Mouse (Mus musculus) kidney, postnatal 0 days (tissue): ENCODE measurements at regions not wholly inside any gene's neighbourhood (a gene's known extent, or its start where the extent isn't known, plus 50 kb on each side); places are given as distances from the start of the nearest gene placed in this dataset.

Experiments used
- ATAC-seq: fragments of 200-750 bp; cut with Nextera tagmentation; replicated peaks from 2 replicates; pipeline ENCODE4 v1.8.0; 2017; ENCODE audit warnings: low read depth, moderate number of reproducible peaks, moderate TSS enrichment, moderate library complexity; ENCODE audit not compliant: low FRiP score
- DNase-seq: peaks from one replicate; pipeline ENCODE4 v3.0.0-alpha.2; 2016; ENCODE audit warnings: low spot score
- H3K27ac ChIP-seq: fragments of 300-500 bp; sonication (generic); 2 replicates; pipeline ENCODE4 v1.5.1; 2014; ENCODE audit warnings: mild to moderate bottlenecking
- H3K27me3 ChIP-seq: fragments of 300-500 bp; sonication (generic); 2 replicates; pipeline ENCODE4 v1.6.1; 2014; ENCODE audit warnings: low read length, mixed read lengths; ENCODE audit not compliant: insufficient read depth
- H3K36me3 ChIP-seq: fragments of 300-500 bp; sonication (generic); 2 replicates; pipeline ENCODE4 v1.6.1; 2014; ENCODE audit warnings: low read length, mixed read lengths; ENCODE audit not compliant: insufficient read depth
- H3K4me1 ChIP-seq: fragments of 300-500 bp; sonication (generic); replicated peaks from 2 replicates; pipeline ENCODE4 v1.6.1; 2014; ENCODE audit warnings: antibody characterized with exemption, low read length, mixed read lengths; ENCODE audit not compliant: insufficient read depth
- H3K4me2 ChIP-seq: fragments of 300-500 bp; sonication (generic); 2 replicates; pipeline ENCODE4 v1.6.1; 2014; ENCODE audit warnings: mild to moderate bottlenecking, low read length, moderate library complexity, mixed read lengths
- H3K4me3 ChIP-seq: fragments of 300-500 bp; sonication (generic); replicated peaks from 2 replicates; pipeline ENCODE4 v1.5.1; 2014; ENCODE audit warnings: low read depth, low read length
- H3K9ac ChIP-seq: fragments of 300-500 bp; sonication (generic); 2 replicates; pipeline ENCODE4 v1.6.1; 2014; ENCODE audit warnings: low read depth, low read length
- H3K9me3 ChIP-seq: fragments of 300-500 bp; sonication (generic); replicated peaks from 2 replicates; pipeline ENCODE4 v1.6.1; 2016; ENCODE audit warnings: low read length, inconsistent platforms, mixed read lengths
- CTCF ChIP-seq: IDR thresholded peaks from 2 replicates; pipeline ENCODE4 v1.5.1; 2016; ENCODE audit warnings: antibody characterized with exemption, low read depth, mild to moderate bottlenecking, moderate library complexity
- WGBS: fragments of 180-500 bp; shearing (Covaris S2); extraction: QIAGEN DNeasy Blood & Tissue Kit; methylation state at CpG from one replicate; pipeline ENCODE4 v1.1.7; 2014; 5-methylcytosine and 5-hydroxymethylcytosine counted together

DNA sequence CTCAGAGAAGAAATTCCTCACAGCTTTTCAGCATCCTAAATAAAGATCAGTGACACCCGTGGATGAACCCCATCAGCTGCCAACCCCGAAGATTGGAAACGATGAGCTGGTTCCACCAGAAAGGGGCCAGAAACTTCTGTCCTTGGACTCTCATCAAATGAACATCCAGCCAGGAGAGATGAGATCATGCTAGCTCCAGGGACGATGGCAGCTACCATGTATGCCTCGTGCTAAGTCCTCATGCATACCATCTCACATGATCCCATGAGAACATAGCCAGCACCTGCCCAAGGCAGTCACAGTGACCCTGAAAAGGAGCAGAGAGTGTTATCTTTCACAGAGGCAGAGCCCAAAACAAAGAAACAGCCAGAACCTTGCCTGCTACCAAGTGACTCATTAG lies 88.6 kb downstream of the Irs2 start:
- TF ChIP-seq CTCF, result no peak
- no peak for DNase-seq
- Histone ChIP-seq H3K36me3 (no peaks in the 10 kb centered on the region), H3K9ac (no peak overlapping the region), H3K4me2 (no peak overlapping the region), H3K27ac (no peak overlapping the region), H3K4me3 (no peak overlapping the region), H3K27me3 (no peaks in the 10 kb centered on the region), H3K4me1 (peaks cover 13% of the 10 kb centered on the region), H3K9me3 (no peaks in the 10 kb centered on the region)
- 86% methylated on average over 5 of the region's 5 CpGs for WGBS
- no peak for ATAC-seq

DNA sequence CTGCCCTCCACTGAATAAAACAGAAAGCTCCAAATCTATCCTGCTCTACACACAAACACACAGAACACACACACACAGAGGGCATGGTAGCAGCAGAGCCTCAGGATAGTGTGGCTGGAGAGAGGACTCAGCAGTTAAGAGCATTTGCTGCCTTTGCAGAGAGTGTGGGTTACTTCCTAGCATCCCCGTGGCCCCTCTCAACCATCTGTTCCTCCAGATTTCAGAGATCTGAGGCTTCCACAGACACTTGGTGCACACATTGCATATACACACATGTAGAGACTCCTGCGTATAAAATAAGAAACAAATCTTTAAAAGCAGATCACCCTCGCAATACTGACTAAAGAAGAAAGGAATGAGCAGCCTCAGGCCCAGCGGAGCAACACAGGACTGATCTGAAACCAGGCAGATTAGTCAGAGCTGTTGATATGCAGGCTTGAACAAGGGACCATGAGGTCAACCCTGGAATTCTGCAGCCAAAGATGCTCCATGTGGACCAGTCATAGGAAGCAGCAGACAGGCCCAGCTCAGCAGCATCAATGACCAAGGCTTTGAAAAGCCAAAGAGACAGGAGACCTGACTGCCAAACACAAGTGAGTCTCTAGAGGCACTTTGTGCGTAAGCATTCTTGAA lies 89.7 kb downstream of the Irs2 start:
- H3K4me2 ChIP-seq, result no peak overlapping the region
- peaks cover 13% of the 10 kb centered on the region for H3K4me1 ChIP-seq
- 80% methylated on average over 5 of the region's 5 CpGs for WGBS
- ATAC-seq, result no peak
- no peak for DNase-seq
- no peak for TF ChIP-seq CTCF
- no peaks in the 10 kb centered on the region for H3K9me3 ChIP-seq
- H3K36me3 ChIP-seq, result no peaks in the 10 kb centered on the region
- H3K27ac ChIP-seq, result no peak overlapping the region
- H3K27me3 ChIP-seq, result no peaks in the 10 kb centered on the region
- no peak overlapping the region for H3K4me3 ChIP-seq
- no peak overlapping the region for H3K9ac ChIP-seq

DNA sequence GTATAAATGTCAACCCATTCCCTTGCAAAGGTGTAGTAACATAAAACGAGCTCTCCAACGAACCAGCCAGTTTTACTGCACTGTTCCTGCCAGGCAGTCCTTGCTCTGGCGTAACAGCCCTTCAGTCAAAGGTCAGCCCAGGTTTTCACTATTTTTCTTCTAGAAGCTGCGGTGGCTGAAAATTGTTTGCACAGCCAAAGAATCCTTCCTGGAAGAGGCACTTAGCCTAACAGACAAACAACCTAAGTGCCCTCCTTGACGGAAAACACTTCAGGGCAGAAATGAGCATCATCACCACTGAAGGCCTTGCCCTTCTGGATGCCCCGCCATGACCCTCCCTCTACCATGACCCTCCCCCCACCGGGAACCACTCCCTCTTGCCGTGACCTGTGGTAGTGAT lies 93.6 kb downstream of the Irs2 start:
- Histone ChIP-seq H3K9me3 (no peaks in the 10 kb centered on the region), H3K9ac (no peak overlapping the region), H3K27me3 (peaks cover 3% of the 10 kb centered on the region; the same call in 1 of the 2 replicates), H3K36me3 (no peaks in the 10 kb centered on the region), H3K4me2 (no peak overlapping the region), H3K4me1 (no peaks in the 10 kb centered on the region; the same call in 1 of the 2 replicates), H3K4me3 (no peak overlapping the region), H3K27ac (no peak overlapping the region)
- DNase-seq, result no peak
- 68% methylated on average over 8 of the region's 8 CpGs for WGBS
- no peak for TF ChIP-seq CTCF
- no peak for ATAC-seq

DNA sequence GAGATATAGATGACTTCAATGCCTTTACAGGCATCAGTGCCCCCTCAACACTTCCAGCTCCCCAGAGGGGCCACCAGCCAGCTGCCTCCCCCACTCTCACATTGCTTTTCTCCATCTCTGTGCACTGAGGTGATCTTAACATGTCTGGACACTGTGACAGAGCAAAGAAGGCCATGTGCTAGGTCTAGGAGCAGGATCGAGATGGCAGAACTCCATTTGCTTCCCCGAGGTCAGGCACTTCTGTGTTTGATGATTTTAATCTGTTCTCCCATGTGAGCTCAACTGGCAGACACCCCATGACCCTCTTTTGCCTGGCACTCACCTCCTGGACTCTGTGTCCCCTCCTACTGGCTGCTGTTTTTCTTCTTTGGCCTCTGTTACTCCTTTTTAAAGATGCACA lies 95.8 kb downstream of the Irs2 start:
- WGBS, result 56% methylated on average over 2 of the region's 2 CpGs
- ATAC-seq, result no peak
- H3K9ac ChIP-seq, result no peak overlapping the region

DNA sequence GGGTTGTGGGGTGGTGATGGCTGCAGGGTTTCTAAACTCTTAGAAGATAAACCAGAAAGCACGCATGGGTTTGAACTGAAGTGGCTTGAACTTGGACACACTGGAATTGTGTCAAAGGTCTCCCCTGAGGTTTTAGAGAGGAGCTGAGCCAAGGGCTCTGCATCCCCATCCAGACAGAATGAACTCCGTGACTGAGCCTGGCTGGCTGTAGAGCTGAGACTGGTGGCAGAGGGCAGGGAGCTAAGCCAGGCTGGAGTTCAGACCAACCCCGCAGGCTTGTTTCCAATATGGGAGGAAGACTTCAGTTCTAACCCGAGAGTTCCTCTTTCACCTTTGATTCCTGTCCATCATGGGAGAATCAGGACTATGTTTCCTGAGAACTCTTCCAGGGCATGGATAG lies 96.9 kb downstream of the Irs2 start:
- peaks cover 3% of the 10 kb centered on the region; the same call in 1 of the 2 replicates for H3K27me3 ChIP-seq
- TF ChIP-seq CTCF, result no peak
- WGBS, result 75% methylated on average over 4 of the region's 4 CpGs

More for the DNA sequence above, 95.8 kb downstream of the Irs2 start:
- Histone ChIP-seq H3K36me3 (no peaks in the 10 kb centered on the region), H3K27me3 (peaks cover 3% of the 10 kb centered on the region; the same call in 1 of the 2 replicates), H3K4me1 (no peaks in the 10 kb centered on the region; the same call in 1 of the 2 replicates), H3K4me3 (no peak overlapping the region), H3K27ac (no peak overlapping the region), H3K9me3 (no peaks in the 10 kb centered on the region), H3K4me2 (no peak overlapping the region)
- TF ChIP-seq CTCF, result no peak
- DNase-seq, result no peak

DNA sequence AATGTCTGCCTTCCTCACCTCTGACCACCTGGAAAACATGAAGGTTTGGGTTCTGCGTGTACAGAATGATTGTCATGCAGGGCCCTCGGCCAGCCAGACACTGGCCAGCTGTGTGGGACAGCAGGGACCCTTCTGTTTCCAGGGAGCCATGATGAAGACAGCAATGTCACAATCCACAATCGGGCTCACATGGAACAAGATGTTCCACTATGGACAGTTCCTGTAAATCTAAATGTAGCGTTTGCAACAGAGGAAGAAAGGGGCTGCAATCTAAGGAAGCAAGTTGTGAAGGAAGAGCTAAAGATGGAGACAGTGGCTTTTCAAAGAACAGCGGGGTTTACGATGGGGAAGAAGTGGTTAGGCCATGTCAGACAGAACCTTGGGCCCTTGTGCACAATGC lies 97.3 kb downstream of the Irs2 start:
- Histone ChIP-seq H3K36me3 (no peaks in the 10 kb centered on the region), H3K4me2 (no peak overlapping the region), H3K27ac (peak overlapping the region; percentile 68), H3K4me3 (no peak overlapping the region), H3K27me3 (peaks cover 3% of the 10 kb centered on the region; the same call in 1 of the 2 replicates), H3K9ac (no peak overlapping the region), H3K4me1 (no peaks in the 10 kb centered on the region; the same call in 1 of the 2 replicates), H3K9me3 (no peaks in the 10 kb centered on the region)
- DNase-seq, result peak; percentile 53
- WGBS, result 73% methylated on average over 6 of the region's 6 CpGs
- 0 out of 2 replicates have a peak, but pooled peaks have one; percentile 43 for ATAC-seq
- no peak for TF ChIP-seq CTCF

More for the DNA sequence above, 96.9 kb downstream of the Irs2 start:
- Histone ChIP-seq H3K27ac (peak overlapping the region; percentile 68), H3K4me1 (no peaks in the 10 kb centered on the region; the same call in 1 of the 2 replicates), H3K36me3 (no peaks in the 10 kb centered on the region), H3K4me3 (no peak overlapping the region), H3K4me2 (no peak overlapping the region), H3K9ac (no peak overlapping the region), H3K9me3 (no peaks in the 10 kb centered on the region)
- DNase-seq, result no peak
- ATAC-seq, result no peak
